Mouse (Mus musculus) liver, postnatal 0 days (tissue): ENCODE measurements around the gene Timp1.

Experiments used
- CTCF ChIP-seq: sonication (generic); IDR thresholded peaks from 2 replicates; pipeline ENCODE4 v1.5.1; 2016; ENCODE audit warnings: antibody characterized with exemption, low read depth
- EP300 ChIP-seq: IDR thresholded peaks from 2 replicates; pipeline ENCODE4 v1.6.1; 2016; ENCODE audit warnings: antibody characterized with exemption, low read depth, mild to moderate bottlenecking

GRCm38 (mm10) chrX:20872928-20873500, 3.0 kb downstream of the Timp1 start:
- TF ChIP-seq CTCF, result no peak
- TF ChIP-seq EP300, result no peak
